Mouse (Mus musculus): ENCODE measurements around the gene Tnrc6b. TPM values are rescaled to one million over a fixed set of nuclear protein-coding genes. Genes with fewer than 3 reads are reported as not detected.

Tnrc6b gene
- total and polyA plus RNA-seq, 3 experiments, result 7.8 to 13.9 (median 8.0) TPM

DNA sequence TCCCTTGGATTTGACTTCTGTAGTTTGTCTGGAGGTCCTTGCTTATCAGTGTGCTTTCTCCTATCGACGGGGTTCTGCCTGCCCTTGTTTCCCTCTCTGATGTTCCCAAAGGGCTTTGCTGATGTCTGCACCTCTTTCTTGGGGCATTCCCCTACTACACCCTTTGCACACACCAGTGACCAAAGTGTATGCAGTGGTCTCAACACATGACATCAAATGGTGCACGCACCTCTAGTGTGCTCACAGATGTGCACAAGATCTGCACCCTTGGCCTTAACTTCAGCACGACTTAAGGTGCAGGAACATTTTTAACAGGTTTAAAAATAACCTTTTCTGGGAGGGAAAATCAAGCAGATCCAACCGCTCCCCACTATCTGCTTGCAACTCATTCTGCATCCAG, 228.3 kb downstream of the Tnrc6b start:
- Histone ChIP-seq H3K4me1 (ENCODE audit: control insufficient read depth in 1 of 2, insufficient read depth in 2 of 2, low read length in 2 of 2) (no peaks in the 10 kb centered on the region), H3K27me3 (ENCODE audit: control insufficient read depth in 1 of 2, insufficient read depth in 2 of 2, low read length in 2 of 2) (no peaks in the 10 kb centered on the region), H3K79me2 (ENCODE audit: control insufficient read depth, insufficient read depth, low read length, poor library complexity) (no peaks in the 10 kb centered on the region), H3K27ac (ENCODE audit: control insufficient read depth, low read depth, low read length) (no peak overlapping the region), H3K4me3 (ENCODE audit: control insufficient read depth in 1 of 2, insufficient read depth in 1 of 2, low read depth in 2 of 2, low read length in 2 of 2) (no peak overlapping the region), H3K36me3 (ENCODE audit: control insufficient read depth in 1 of 2, insufficient read depth in 2 of 2, low read length in 2 of 2) (no peaks in the 10 kb centered on the region), H3K9me3 (replicated peaks; ENCODE audit: insufficient read depth, low read length) (no peaks in the 10 kb centered on the region), H3K9ac (ENCODE audit: control insufficient read depth, low read depth, low read length, poor library complexity, severe bottlenecking) (no peak overlapping the region)
- DNase-seq (ENCODE audit: low read depth, low spot score), result no peak
- TF ChIP-seq CHD2 (IDR thresholded peaks at IDR 0.05; ENCODE audit: low read length), result no peak

DNA sequence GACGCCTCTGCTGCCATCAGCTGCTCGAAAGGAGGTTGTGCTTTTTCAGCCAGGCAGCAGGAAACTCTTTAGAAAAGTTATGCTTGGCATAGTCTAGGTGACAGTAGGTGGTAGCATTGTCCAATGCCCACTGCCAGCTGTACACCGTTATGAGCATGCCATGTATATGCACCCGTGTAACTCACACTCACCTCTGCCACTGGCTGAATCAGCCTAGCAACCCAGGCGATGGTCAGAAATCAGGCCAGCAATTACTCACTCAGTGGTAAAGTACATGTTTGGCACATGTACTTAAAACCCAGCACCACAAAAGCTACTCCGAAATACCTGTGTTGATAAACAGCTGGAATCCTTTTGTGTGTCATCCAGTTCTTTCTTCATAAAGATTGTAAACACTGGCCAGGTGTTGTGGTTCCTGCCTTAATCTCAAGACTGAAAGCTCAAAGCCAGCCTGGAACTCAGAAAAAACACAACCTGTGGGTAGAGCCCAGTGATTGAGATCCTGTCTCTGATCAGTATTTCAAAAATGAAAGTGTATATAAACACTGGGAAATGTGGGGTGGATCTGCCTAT, 230.4 kb downstream of the Tnrc6b start:
- no peak overlapping the region for H3K4me3 ChIP-seq (ENCODE audit: control insufficient read depth in 1 of 2, insufficient read depth in 1 of 2, low read depth in 2 of 2, low read length in 2 of 2)
- H3K36me3 ChIP-seq (ENCODE audit: control insufficient read depth in 1 of 2, insufficient read depth in 2 of 2, low read length in 2 of 2), result peaks cover 0 to 3% of the 10 kb centered on the region in 2 experiments; a peak in 1 of 4 replicates
- no peaks in the 10 kb centered on the region for H3K79me2 ChIP-seq (ENCODE audit: control insufficient read depth, insufficient read depth, low read length, poor library complexity)
- no peak for DNase-seq (ENCODE audit: low read depth, low spot score)
- H3K4me1 ChIP-seq (ENCODE audit: control insufficient read depth in 1 of 2, insufficient read depth in 2 of 2, low read length in 2 of 2), result peaks cover 3 to 4% of the 10 kb centered on the region in 2 experiments
- H3K9me3 ChIP-seq (replicated peaks; ENCODE audit: insufficient read depth, low read length), result no peaks in the 10 kb centered on the region
- TF ChIP-seq UBTF (IDR thresholded peaks at IDR 0.05; ENCODE audit: borderline replicate concordance, insufficient read depth, low read depth, low read length), result no peak
- no peak for TF ChIP-seq TAL1 (IDR thresholded peaks at IDR 0.05; ENCODE audit: low read length)
- no peak for TF ChIP-seq NELFE (IDR thresholded peaks at IDR 0.05; ENCODE audit: low read depth, low read length)
- no peak for TF ChIP-seq E2F4 (IDR thresholded peaks at IDR 0.05; ENCODE audit: borderline replicate concordance, low read depth, low read length)
- TF ChIP-seq KAT2A (conservative IDR thresholded peaks at IDR 0.05; ENCODE audit: low read depth, low read length), result no peak
- no peak for TF ChIP-seq MXI1 (IDR thresholded peaks at IDR 0.05; ENCODE audit: low read depth, low read length)
- no peak for TF ChIP-seq CHD2 (IDR thresholded peaks at IDR 0.05; ENCODE audit: low read length)
- no peak for TF ChIP-seq HCFC1 (IDR thresholded peaks at IDR 0.05; ENCODE audit: low read depth, low read length)
- no peak for TF ChIP-seq ELF1 (IDR thresholded peaks at IDR 0.05; ENCODE audit: low read depth, low read length)
- TF ChIP-seq BHLHE40 (IDR thresholded peaks at IDR 0.05; ENCODE audit: borderline replicate concordance, low read depth, low read length), result no peak
- no peak for TF ChIP-seq TBP (IDR thresholded peaks at IDR 0.05; ENCODE audit: low read depth, low read length)
- TF ChIP-seq CTCF (IDR thresholded peaks at IDR 0.05 in 2 of 3, conservative IDR thresholded peaks at IDR 0.05 in 1 of 3; ENCODE audit: control insufficient read depth in 1 of 3, insufficient read depth in 1 of 3, low read depth in 2 of 3, low read length in 3 of 3, poor library complexity in 1 of 3, severe bottlenecking in 1 of 3), result no peak
- no peak for TF ChIP-seq CHD1 (IDR thresholded peaks at IDR 0.05; ENCODE audit: low read depth, low read length)
- TF ChIP-seq POLR2A (IDR thresholded peaks at IDR 0.05; ENCODE audit: control insufficient read depth in 1 of 2, insufficient read depth in 1 of 2, low read depth in 1 of 2, low read length in 2 of 2, poor library complexity in 1 of 2), result no peak
- TF ChIP-seq POLR2AphosphoS5 (IDR thresholded peaks at IDR 0.05; ENCODE audit: borderline replicate concordance, low read depth, low read length), result no peak
- no peak for TF ChIP-seq MYB (IDR thresholded peaks at IDR 0.05; ENCODE audit: low read depth, low read length)
- no peak for TF ChIP-seq ZMIZ1 (IDR thresholded peaks at IDR 0.05; ENCODE audit: low read depth, low read length)
- TF ChIP-seq ETS1 (IDR thresholded peaks at IDR 0.05; ENCODE audit: low read depth, low read length), result no peak
- no peak for TF ChIP-seq MAX (IDR thresholded peaks at IDR 0.05; ENCODE audit: low read length)
- no peak for TF ChIP-seq MAFK (IDR thresholded peaks at IDR 0.05; ENCODE audit: borderline replicate concordance, low read depth, low read length)
- no peaks in the 10 kb centered on the region for H3K27me3 ChIP-seq (ENCODE audit: control insufficient read depth in 1 of 2, insufficient read depth in 2 of 2, low read length in 2 of 2)
- H3K27ac ChIP-seq (ENCODE audit: control insufficient read depth, low read depth, low read length), result no peak overlapping the region
- H3K9ac ChIP-seq (ENCODE audit: control insufficient read depth, low read depth, low read length, poor library complexity, severe bottlenecking), result no peak overlapping the region

Data from MEL (cell line).